ENCODE assay signal across 13 mouse cellular contexts in genomic region chr6:71442130-71442529, GRCm38 (mm10). TPM values are rescaled to one million over a fixed set of nuclear protein-coding genes. Genes with fewer than 3 reads are reported as not detected.
DNase-seq lines count a peak whose midpoint lies in the region; ATAC-seq lines count a peak whose summit lies in the region.
"Had no signal": no experiment of that assay in that cellular context is flagged by ENCODE, and none has a peak within 500 bp of the region (broad histone marks: within the 10 kb centered on the region; RNA-seq: fewer than 3 reads in every experiment).

No protein-coding gene starts in this region.

- H3K4me3 ChIP-seq in liver, embryonic 12.5 days, result no peak overlapping the region
- no peak overlapping the region for H3K4me3 ChIP-seq in liver, embryonic 11.5 days (ENCODE audit: low read depth, low read length)
- no peak overlapping the region for H3K4me3 ChIP-seq in midbrain, embryonic 14.5 days (replicated peaks; ENCODE audit: low read depth, low read length)

- peaks cover 44% of the 10 kb centered on the region for H3K4me1 ChIP-seq in liver, embryonic 12.5 days
- H3K4me1 ChIP-seq in liver, embryonic 11.5 days (replicated peaks; ENCODE audit: control insufficient read depth, insufficient read depth, low read length), result peaks cover 14% of the 10 kb centered on the region
- peaks cover 27% of the 10 kb centered on the region for H3K4me1 ChIP-seq in midbrain, embryonic 14.5 days (ENCODE audit: control insufficient read depth, insufficient read depth, low read length)

- no peaks in the 10 kb centered on the region for H3K9me3 ChIP-seq in liver, embryonic 12.5 days (replicated peaks)
- H3K9me3 ChIP-seq in liver, embryonic 11.5 days (ENCODE audit: control insufficient read depth, low read length), result no peaks in the 10 kb centered on the region
- no peaks in the 10 kb centered on the region for H3K9me3 ChIP-seq in midbrain, embryonic 14.5 days (ENCODE audit: control insufficient read depth, low read length)
- H3K9me3 ChIP-seq: G1E had no signal

- H3K36me3 ChIP-seq in liver, embryonic 12.5 days, result no peaks in the 10 kb centered on the region
- no peaks in the 10 kb centered on the region for H3K36me3 ChIP-seq in liver, embryonic 11.5 days (ENCODE audit: control insufficient read depth, insufficient read depth, low read length)
- H3K36me3 ChIP-seq in midbrain, embryonic 14.5 days (ENCODE audit: control insufficient read depth, insufficient read depth, low read length), result no peaks in the 10 kb centered on the region
- H3K36me3 ChIP-seq: G1E had no signal

- peak overlapping the region; percentile 96 for H3K4me2 ChIP-seq in liver, embryonic 12.5 days
- no peak overlapping the region; the same call in 1 of the 2 replicates for H3K4me2 ChIP-seq in liver, embryonic 11.5 days
- H3K4me2 ChIP-seq in midbrain, embryonic 14.5 days (ENCODE audit: low read length), result no peak overlapping the region

- peak; percentile 10 for DNase-seq in embryo, embryonic 10.5 days (ENCODE audit: low spot score)
- no peak for DNase-seq in embryo, embryonic 10 days (ENCODE audit: low spot score)
- DNase-seq in liver, embryonic 11.5 days (ENCODE audit: low spot score), result no peak
- DNase-seq in MEL-GATA-1-ER (ENCODE audit: extremely low read depth, low read depth), result peak; percentile 75
- no peak for DNase-seq in midbrain, embryonic 14.5 days
- no peak for DNase-seq in left cerebral cortex, adult 18-20 months (ENCODE audit: low spot score in 2 of 2)
- DNase-seq in gastrocnemius, postnatal 36 days, result no peak
- DNase-seq: cerebellum, adult 11 months; embryo, embryonic 11 days; lung, postnatal 10 days had no signal

- no peak for ATAC-seq in liver, embryonic 12.5 days
- ATAC-seq in liver, embryonic 11.5 days (replicated peaks; ENCODE audit: low FRiP score), result no peak
- no peak for ATAC-seq in midbrain, embryonic 14.5 days (ENCODE audit: low FRiP score, low TSS enrichment)
- ATAC-seq: activated CD4-positive, CD25-positive, alpha-beta regulatory T cell, adult 4 months had no signal

- WGBS in liver, embryonic 12.5 days (ENCODE audit: insufficient replicate concordance), result 78% methylated on average over 2 of the region's 3 CpGs
- WGBS in liver, embryonic 11.5 days, result 81% methylated on average over 2 of the region's 3 CpGs
- WGBS in midbrain, embryonic 14.5 days, result 89% methylated on average over 2 of the region's 3 CpGs

- intact Hi-C loops in gastrocnemius, postnatal 36 days (cut with DNase I), result no loop called here

- no peak overlapping the region; the same call in 1 of the 2 replicates for H3K9ac ChIP-seq in liver, embryonic 12.5 days
- no peak overlapping the region for H3K9ac ChIP-seq in liver, embryonic 11.5 days (ENCODE audit: low read depth, low read length)
- H3K9ac ChIP-seq in midbrain, embryonic 14.5 days (replicated peaks; ENCODE audit: low read length), result no peak overlapping the region

- peak overlapping the region; percentile 45; the same call in 1 of the 2 replicates for H3K27ac ChIP-seq in liver, embryonic 12.5 days
- H3K27ac ChIP-seq in liver, embryonic 11.5 days (ENCODE audit: low read depth, low read length), result no peak overlapping the region
- 0 out of 2 replicates have a peak overlapping the region, but pooled peaks have one; percentile 97 for H3K27ac ChIP-seq in midbrain, embryonic 14.5 days (replicated peaks; ENCODE audit: low read depth, low read length)

- no peaks in the 10 kb centered on the region for H3K27me3 ChIP-seq in liver, embryonic 12.5 days (replicated peaks)
- no peaks in the 10 kb centered on the region for H3K27me3 ChIP-seq in liver, embryonic 11.5 days (replicated peaks; ENCODE audit: control insufficient read depth, insufficient read depth, low read length)
- no peaks in the 10 kb centered on the region for H3K27me3 ChIP-seq in midbrain, embryonic 14.5 days (ENCODE audit: control insufficient read depth, insufficient read depth, low read length)

RNA-seq across cellular contexts. Expression of gene Rmnd5a, which starts 1.7 kb away (rescaled TPM):
- polyA plus RNA-seq in liver, embryonic 12.5 days (2016; fragmentation: Nextera tagmentation; extraction: Ambion mirVana), result 11.6 and 12.3 TPM in 2 replicates
- polyA plus RNA-seq in liver, embryonic 11.5 days (2014; fragmentation: Nextera tagmentation; extraction: Ambion mirVana), result 9.4 and 10.0 TPM in 2 replicates
- polyA plus RNA-seq in midbrain, embryonic 14.5 days (2014; fragmentation: Nextera tagmentation; extraction: Ambion mirVana), result 5.5 and 6.7 TPM in 2 replicates
- 100 to 1,000 TPM in 1 of 2 experiments, 10 to 100 TPM in 1; 99.0 to 106 TPM for total RNA-seq in left cerebral cortex, adult 18-20 months (2021)
- total RNA-seq in gastrocnemius, postnatal 36 days (2021), result 100 to 1,000 TPM in 1 of 2 experiments, 10 to 100 TPM in 1; 94.6 to 109 TPM

RNA-seq across cellular contexts. Expression of gene Rnf103, which starts 51.6 kb away (rescaled TPM):
- polyA plus RNA-seq in liver, embryonic 12.5 days (2016; fragmentation: Nextera tagmentation; extraction: Ambion mirVana), result 11.0 and 11.2 TPM in 2 replicates
- polyA plus RNA-seq in liver, embryonic 11.5 days (2014; fragmentation: Nextera tagmentation; extraction: Ambion mirVana), result 13.6 and 13.7 TPM in 2 replicates
- 24.5 and 34.5 TPM in 2 replicates for polyA plus RNA-seq in midbrain, embryonic 14.5 days (2014; fragmentation: Nextera tagmentation; extraction: Ambion mirVana)
- 10 to 100 TPM; 48.6 to 52.3 TPM for total RNA-seq in left cerebral cortex, adult 18-20 months (2021)
- 10 to 100 TPM; 17.8 to 18.4 TPM for total RNA-seq in gastrocnemius, postnatal 36 days (2021)

Comparison
In these comparisons a context has a peak if more than half of its experiments do, and no peak if none do; other contexts are left out.
1. DNase-seq: peak in embryo, embryonic 10.5 days (single experiment) and MEL-GATA-1-ER (single experiment); none in embryo, embryonic 10 days (single experiment), liver, embryonic 11.5 days (single experiment), midbrain, embryonic 14.5 days (single experiment), left cerebral cortex, adult 18-20 months (0 of 2) and gastrocnemius, postnatal 36 days (0 of 2).